Mouse (Mus musculus) CH12.LX (cell line): Measurements from ENCODE around the gene Htt. TPM values are rescaled to one million over a fixed set of nuclear protein-coding genes. Genes with fewer than 3 reads are reported as not detected.

ENCODE experiments used
- DNase-seq: peaks from one replicate; pipeline ENCODE4 v3.0.0-alpha.2; 2013; ENCODE audit errors: extremely low read depth
- H3K27ac ChIP-seq: 2 replicates; pipeline ENCODE4 v1.5.1; 2012; ENCODE audit warnings: low read depth, mild to moderate bottlenecking, control low read depth, moderate library complexity; ENCODE audit not compliant: insufficient read depth
- H3K27me3 ChIP-seq: replicated peaks from 2 replicates; pipeline ENCODE3; 2012; ENCODE audit warnings: inconsistent platforms
- H3K36me3 ChIP-seq, 2 experiments: replicated peaks in 1 of 2; 2 replicates each; pipeline versions ENCODE3 to v1.6.1; 2012; ENCODE audit warnings: inconsistent platforms in 1 of 2, low read length in 1 of 2, mild to moderate bottlenecking in 1 of 2, mixed read lengths in 1 of 2, moderate library complexity in 1 of 2; ENCODE audit not compliant: control insufficient read depth in 1 of 2, insufficient read depth in 1 of 2
- H3K4me1 ChIP-seq, 2 experiments: 2 replicates each; pipeline ENCODE4 v1.6.1; 2012; ENCODE audit warnings: inconsistent platforms in 1 of 2, moderate library complexity in 1 of 2; ENCODE audit not compliant: insufficient read depth in 2 of 2, control insufficient read depth in 1 of 2
- H3K4me2 ChIP-seq: 2 replicates; pipeline ENCODE4 v1.6.1; 2012; ENCODE audit warnings: low read depth, mild to moderate bottlenecking, control low read depth; ENCODE audit not compliant: poor library complexity, insufficient read depth, severe bottlenecking
- H3K4me3 ChIP-seq, 3 experiments: fragments of 150-350 bp in 1 of 3; sonication (generic) in 1 of 3; replicated peaks in 1 of 3; 2 replicates each; pipeline versions ENCODE3 to v1.5.1; 2011 to 2012; ENCODE audit warnings: low read depth in 2 of 3, low read length in 2 of 3, mild to moderate bottlenecking in 2 of 3, moderate library complexity in 2 of 3, control low read depth in 1 of 3, improper control_type of control experiment in 1 of 3, inconsistent platforms in 1 of 3, mixed read lengths in 1 of 3; ENCODE audit not compliant: poor library complexity in 1 of 3
- H3K79me2 ChIP-seq: replicated peaks from 2 replicates; pipeline ENCODE4 v1.6.1; 2012; ENCODE audit warnings: mild to moderate bottlenecking, moderate library complexity; ENCODE audit not compliant: control insufficient read depth, poor library complexity, insufficient read depth, severe bottlenecking; ENCODE audit errors: extremely low read depth
- H3K9ac ChIP-seq: 2 replicates; pipeline ENCODE4 v1.6.1; 2012; ENCODE audit warnings: low read depth, mild to moderate bottlenecking, control low read depth, moderate library complexity; ENCODE audit not compliant: insufficient read depth
- H3K9me3 ChIP-seq: replicated peaks from 2 replicates; pipeline ENCODE3; 2012; ENCODE audit warnings: low read length, inconsistent platforms, mixed read lengths
- CHD1 ChIP-seq: IDR thresholded peaks from 2 replicates; pipeline ENCODE4 v1.6.1; 2012; ENCODE audit warnings: low read depth, low read length, improper control_type of control experiment, inconsistent platforms
- CTCF ChIP-seq, 2 experiments: IDR thresholded peaks in 1 of 2; conservative IDR thresholded peaks in 1 of 2; 2 replicates each; pipeline ENCODE4 v1.5.1; 2011 to 2012; ENCODE audit warnings: low read depth in 2 of 2, low read length in 2 of 2, improper control_type of control experiment in 1 of 2, inconsistent platforms in 1 of 2, mild to moderate bottlenecking in 1 of 2, moderate library complexity in 1 of 2
- EP300 ChIP-seq: IDR thresholded peaks from 2 replicates; pipeline ENCODE4 v1.6.1; 2011; ENCODE audit warnings: low read length, improper control_type of control experiment
- ETS1 ChIP-seq: conservative IDR thresholded peaks from 2 replicates; pipeline ENCODE4 v1.6.1; 2012; ENCODE audit warnings: low read depth, mild to moderate bottlenecking, inconsistent platforms, low read length, improper control_type of control experiment, moderate library complexity
- IRF4 ChIP-seq: IDR thresholded peaks from 2 replicates; pipeline ENCODE4 v1.6.1; 2014; ENCODE audit warnings: low read depth, mild to moderate bottlenecking, inconsistent platforms, low read length, improper control_type of control experiment
- JUN ChIP-seq: IDR thresholded peaks from 2 replicates; pipeline ENCODE4 v1.6.1; 2011; ENCODE audit warnings: low read depth, mild to moderate bottlenecking, low read length, improper control_type of control experiment, moderate library complexity; ENCODE audit not compliant: insufficient read depth
- JUND ChIP-seq: conservative IDR thresholded peaks from 2 replicates; pipeline ENCODE4 v1.6.1; 2011; ENCODE audit warnings: low read depth, low read length, improper control_type of control experiment
- MAFK ChIP-seq: IDR thresholded peaks from 2 replicates; pipeline ENCODE4 v1.6.1; 2011; ENCODE audit warnings: low read length, improper control_type of control experiment; ENCODE audit not compliant: insufficient replicate concordance
- MAZ ChIP-seq: IDR thresholded peaks from 2 replicates; pipeline ENCODE4 v1.6.1; 2012; ENCODE audit warnings: low read depth, mild to moderate bottlenecking, inconsistent platforms, low read length, improper control_type of control experiment, moderate library complexity
- MXI1 ChIP-seq: IDR thresholded peaks from 2 replicates; pipeline ENCODE4 v1.6.1; 2011; ENCODE audit warnings: mild to moderate bottlenecking, low read depth, low read length, improper control_type of control experiment
- NELFE ChIP-seq: IDR thresholded peaks from 2 replicates; pipeline ENCODE4 v1.6.1; 2011; ENCODE audit warnings: low read depth, low read length, improper control_type of control experiment
- PAX5 ChIP-seq: IDR thresholded peaks from 2 replicates; pipeline ENCODE4 v1.6.1; 2012; ENCODE audit warnings: low read length, inconsistent platforms, mixed read lengths
- POLR2AphosphoS2 ChIP-seq: IDR thresholded peaks from 2 replicates; pipeline ENCODE4 v1.6.1; 2011; ENCODE audit warnings: low read depth, low read length, improper control_type of control experiment
- SIN3A ChIP-seq: IDR thresholded peaks from 2 replicates; pipeline ENCODE4 v1.6.1; 2012; ENCODE audit warnings: low read length, improper control_type of control experiment, inconsistent platforms
- TBP ChIP-seq: conservative IDR thresholded peaks from 2 replicates; pipeline ENCODE4 v1.6.1; 2011; ENCODE audit warnings: low read depth, low read length, improper control_type of control experiment
- USF2 ChIP-seq: conservative IDR thresholded peaks from 2 replicates; pipeline ENCODE4 v1.6.1; 2011; ENCODE audit warnings: low read depth, low read length, improper control_type of control experiment
- ZNF384 ChIP-seq: IDR thresholded peaks from 2 replicates; pipeline ENCODE4 v1.6.1; 2012; ENCODE audit warnings: low read depth, low read length, improper control_type of control experiment, inconsistent platforms
- dilution Hi-C: fragments of 300-500 bp; cut with MboI; formaldehyde crosslinking; loops from 2 replicates; pipeline ENCODE4 v1.14.3; 2020; ENCODE audit warnings: low sequenced_read_pairs; ENCODE audit not compliant: extremely low pct_unique_long_range_greater_than_20kb, extremely low pct_ligation_motif_present
- in situ Hi-C: fragments of 300-500 bp; cut with MboI; formaldehyde crosslinking; loops from 3 replicates; pipeline ENCODE4 v1.14.3; 2019; ENCODE audit warnings: low sequenced_read_pairs, low pct_ligation_motif_present, low pct_unique_long_range_greater_than_20kb, mixed read lengths
- polyA plus RNA-seq: library from polyadenylated mRNA; unstranded; fragments of >175 nt; gene quantifications from 2 replicates; pipeline ENCODE4 v1.2.1, GENCODE M21; 2012; ENCODE audit warnings: low read depth; ENCODE audit not compliant: insufficient read length
- total RNA-seq, 2 experiments: library from RNA; depleted of rRNA; stranded (reverse); fragments of 300-350 nt in 1 of 2; fragments of >200 nt in 1 of 2; gene quantifications; 2 replicates each; pipeline ENCODE4 v1.2.3; 2012 to 2014

Gene Htt
- total and polyA plus RNA-seq, 3 experiments = 10.2 to 18.1 (median 18.1) TPM

- H3K79me2 ChIP-seq = no peaks in the 10 kb centered on the region
- in situ Hi-C loops = no loop called here
- H3K27me3 ChIP-seq = peaks cover 91% of the 10 kb centered on the region
- dilution Hi-C loops = no loop called here
- H3K9ac ChIP-seq = no peak overlapping the region
- TF ChIP-seq IRF4 = no peak
- TF ChIP-seq ZNF384 = no peak
- no peak for TF ChIP-seq MXI1
- TF ChIP-seq TBP = no peak
- TF ChIP-seq EP300 = no peak
- no peak for TF ChIP-seq MAZ
- no peak for TF ChIP-seq SIN3A
- no peak for TF ChIP-seq MAFK
- TF ChIP-seq CTCF (conservative IDR thresholded peaks at IDR 0.05 in 1 of 2, IDR thresholded peaks at IDR 0.05 in 1 of 2; ENCODE audit: low read depth in 2 of 2, low read length in 2 of 2) = no peak
- no peak for TF ChIP-seq POLR2AphosphoS2
- TF ChIP-seq PAX5 = no peak
- no peak for TF ChIP-seq JUN
- TF ChIP-seq, all 38 proteins: peak for 0
- H3K4me3 ChIP-seq = no peak overlapping the region
- peaks cover 19% of the 10 kb centered on the region for H3K9me3 ChIP-seq
- peaks cover 3 to 10% of the 10 kb centered on the region in 2 experiments; a peak in 3 of 4 replicates for H3K4me1 ChIP-seq
- H3K36me3 ChIP-seq = no peaks in the 10 kb centered on the region
- no peak for DNase-seq
- no peak overlapping the region for H3K27ac ChIP-seq
- H3K4me2 ChIP-seq = no peak overlapping the region
These were observed 189.8 kb downstream of the Htt start for GRCm38 (mm10) chr5:34951161-34951834.

GRCm38 (mm10) chr5:34954508-34954907, 193.0 kb downstream of the Htt start:
- Histone ChIP-seq H3K4me1 (peaks cover 3 to 4% of the 10 kb centered on the region in 2 experiments; a peak in 1 of 4 replicates), H3K36me3 (no peaks in the 10 kb centered on the region), H3K9me3 (peaks cover 19% of the 10 kb centered on the region), H3K79me2 (no peaks in the 10 kb centered on the region), H3K4me2 (no peak overlapping the region), H3K9ac (no peak overlapping the region), H3K27ac (no peak overlapping the region), H3K27me3 (peaks cover 99% of the 10 kb centered on the region), H3K4me3 (no peak overlapping the region)
- no peak for DNase-seq
- dilution Hi-C loops = no loop called here
- TF ChIP-seq USF2 (no peak), JUND (no peak), NELFE (no peak), ZNF384 (no peak), ETS1 (no peak), SIN3A (no peak), CHD1 (no peak)
- in situ Hi-C loops = no loop called here
